Mouse (Mus musculus): ENCODE results near the gene Atp13a2. TPM values are rescaled to one million over a fixed set of nuclear protein-coding genes. Genes with fewer than 3 reads are reported as not detected.

The Atp13a2 gene
- polyA plus RNA-seq, 1 experiment from 2014 or later, result 41.8 TPM

- Histone ChIP-seq H3K4me2 (replicated peaks) (no peak overlapping the region), H3K36me3 (peaks cover 60% of the 10 kb centered on the region), H3K4me1 (peaks cover 34% of the 10 kb centered on the region), H3K4me3 (no peak overlapping the region), H3K27ac (no peak overlapping the region), H3K27me3 (no peaks in the 10 kb centered on the region), H3K9me3 (no peaks in the 10 kb centered on the region), H3K9ac (no peak overlapping the region)
- 63% methylated on average over 9 of the region's 9 CpGs for WGBS
- no peak for ATAC-seq (ENCODE audit: low FRiP score, low read depth)
Measured at GRCm38 (mm10) chr4:141024052-141024451, 37.4 kb downstream of the Atp13a2 start.

GRCm38 (mm10) chr4:141024992-141025391 is 38.3 kb downstream of the Atp13a2 start:
- Histone ChIP-seq H3K27ac (no peak overlapping the region), H3K9ac (no peak overlapping the region), H3K4me2 (replicated peaks) (no peak overlapping the region), H3K4me1 (peaks cover 25% of the 10 kb centered on the region), H3K9me3 (no peaks in the 10 kb centered on the region), H3K27me3 (no peaks in the 10 kb centered on the region), H3K4me3 (no peak overlapping the region), H3K36me3 (peaks cover 68% of the 10 kb centered on the region)
- WGBS, result 80% methylated on average over 23 of the region's 27 CpGs
- no peak for ATAC-seq (ENCODE audit: low FRiP score, low read depth)

- no peak for ATAC-seq (ENCODE audit: low FRiP score, low read depth)
- H3K4me1 ChIP-seq, result 0 out of 2 replicates have a peak, but pooled peaks cover 8% of the 10 kb centered on the region
- H3K9ac ChIP-seq, result no peak overlapping the region
- H3K4me2 ChIP-seq (replicated peaks), result no peak overlapping the region
- 86% methylated on average over 17 of the region's 18 CpGs for WGBS
- H3K27me3 ChIP-seq, result no peaks in the 10 kb centered on the region
- H3K27ac ChIP-seq, result no peak overlapping the region
- no peak overlapping the region for H3K4me3 ChIP-seq
- H3K36me3 ChIP-seq, result peaks cover 84% of the 10 kb centered on the region
- no peaks in the 10 kb centered on the region for H3K9me3 ChIP-seq
Measured at GRCm38 (mm10) chr4:141030541-141031206, 44.0 kb downstream of the Atp13a2 start.

GRCm38 (mm10) chr4:141031733-141032132 is 45.1 kb downstream of the Atp13a2 start:
- H3K27ac ChIP-seq, result no peak overlapping the region
- H3K4me2 ChIP-seq (replicated peaks), result no peak overlapping the region
- peak; percentile 19; the same call in 1 of the 2 replicates for ATAC-seq (ENCODE audit: low FRiP score, low read depth)
- no peaks in the 10 kb centered on the region for H3K9me3 ChIP-seq
- no peaks in the 10 kb centered on the region for H3K27me3 ChIP-seq
- 17% methylated on average over 6 of the region's 6 CpGs for WGBS
- peaks cover 86% of the 10 kb centered on the region for H3K36me3 ChIP-seq
- no peak overlapping the region for H3K9ac ChIP-seq
- H3K4me3 ChIP-seq, result no peak overlapping the region
- H3K4me1 ChIP-seq, result 0 out of 2 replicates have a peak, but pooled peaks cover 8% of the 10 kb centered on the region

- H3K27me3 ChIP-seq, result no peaks in the 10 kb centered on the region
- H3K4me3 ChIP-seq, result no peak overlapping the region
- H3K27ac ChIP-seq, result peak overlapping the region; percentile 6; the same call in 1 of the 2 replicates
- peak overlapping the region; percentile 48; the same call in 1 of the 2 replicates for H3K9ac ChIP-seq
- no peaks in the 10 kb centered on the region for H3K9me3 ChIP-seq
- H3K36me3 ChIP-seq, result peaks cover 85% of the 10 kb centered on the region
- no peak overlapping the region for H3K4me2 ChIP-seq (replicated peaks)
- ATAC-seq (ENCODE audit: low FRiP score, low read depth), result no peak
- H3K4me1 ChIP-seq, result 0 out of 2 replicates have a peak, but pooled peaks cover 8% of the 10 kb centered on the region
- WGBS, result 77% methylated on average over 27 of the region's 27 CpGs
Measured at GRCm38 (mm10) chr4:141033606-141034549, 47.2 kb downstream of the Atp13a2 start.

- no peaks in the 10 kb centered on the region for H3K27me3 ChIP-seq
- 54% methylated on average over 12 of the region's 12 CpGs for WGBS
- no peak overlapping the region for H3K9ac ChIP-seq
- H3K36me3 ChIP-seq, result peaks cover 60% of the 10 kb centered on the region
- peak; percentile 19; the same call in 1 of the 2 replicates for ATAC-seq (ENCODE audit: low FRiP score, low read depth)
- H3K27ac ChIP-seq, result no peak overlapping the region
- H3K4me2 ChIP-seq (replicated peaks), result no peak overlapping the region
- H3K4me3 ChIP-seq, result no peak overlapping the region
- no peaks in the 10 kb centered on the region for H3K9me3 ChIP-seq
- peaks cover 5% of the 10 kb centered on the region; the same call in 1 of the 2 replicates for H3K4me1 ChIP-seq
Measured at GRCm38 (mm10) chr4:141041117-141041516, 54.4 kb downstream of the Atp13a2 start.

GRCm38 (mm10) chr4:141044816-141045215 is 58.1 kb downstream of the Atp13a2 start:
- Histone ChIP-seq H3K9me3 (no peaks in the 10 kb centered on the region), H3K4me1 (peaks cover 10% of the 10 kb centered on the region; the same call in 1 of the 2 replicates), H3K27me3 (no peaks in the 10 kb centered on the region), H3K36me3 (peaks cover 61% of the 10 kb centered on the region), H3K27ac (0 out of 2 replicates have a peak overlapping the region, but pooled peaks have one; percentile 33), H3K4me3 (no peak overlapping the region), H3K9ac (no peak overlapping the region), H3K4me2 (replicated peaks) (no peak overlapping the region)
- WGBS, result 17% methylated on average over 8 of the region's 8 CpGs
- peak; percentile 69; the same call in 1 of the 2 replicates for ATAC-seq (ENCODE audit: low FRiP score, low read depth)

GRCm38 (mm10) chr4:141048810-141049475 is 62.3 kb downstream of the Atp13a2 start:
- Histone ChIP-seq H3K36me3 (peaks cover 47% of the 10 kb centered on the region), H3K4me3 (no peak overlapping the region), H3K27me3 (no peaks in the 10 kb centered on the region), H3K9me3 (no peaks in the 10 kb centered on the region), H3K27ac (no peak overlapping the region), H3K4me2 (replicated peaks) (no peak overlapping the region), H3K4me1 (peaks cover 18% of the 10 kb centered on the region), H3K9ac (no peak overlapping the region; the same call in 1 of the 2 replicates)
- 88% methylated on average over 17 of the region's 17 CpGs for WGBS
- no peak for ATAC-seq (ENCODE audit: low FRiP score, low read depth)

GRCm38 (mm10) chr4:141049476-141049835 is 62.8 kb downstream of the Atp13a2 start:
- Histone ChIP-seq H3K4me2 (replicated peaks) (no peak overlapping the region), H3K4me3 (no peak overlapping the region), H3K9ac (peak overlapping the region; percentile 9; the same call in 1 of the 2 replicates), H3K9me3 (no peaks in the 10 kb centered on the region), H3K27me3 (no peaks in the 10 kb centered on the region), H3K27ac (no peak overlapping the region), H3K4me1 (peaks cover 21% of the 10 kb centered on the region), H3K36me3 (peaks cover 51% of the 10 kb centered on the region)
- ATAC-seq (ENCODE audit: low FRiP score, low read depth), result no peak
- 46% methylated on average over 4 of the region's 4 CpGs for WGBS

- no peak overlapping the region; the same call in 1 of the 2 replicates for H3K9ac ChIP-seq
- no peak overlapping the region for H3K4me2 ChIP-seq (replicated peaks)
- no peaks in the 10 kb centered on the region for H3K27me3 ChIP-seq
- ATAC-seq (ENCODE audit: low FRiP score, low read depth), result no peak
- H3K4me3 ChIP-seq, result no peak overlapping the region
- no peak overlapping the region for H3K27ac ChIP-seq
- peaks cover 52% of the 10 kb centered on the region for H3K36me3 ChIP-seq
- H3K4me1 ChIP-seq, result peaks cover 16% of the 10 kb centered on the region
- H3K9me3 ChIP-seq, result no peaks in the 10 kb centered on the region
- WGBS, result 89% methylated on average over 12 of the region's 12 CpGs
Measured at GRCm38 (mm10) chr4:141052442-141052841, 65.8 kb downstream of the Atp13a2 start.

GRCm38 (mm10) chr4:141053138-141053537 is 66.5 kb downstream of the Atp13a2 start:
- Histone ChIP-seq H3K27ac (no peak overlapping the region), H3K36me3 (peaks cover 54% of the 10 kb centered on the region), H3K9me3 (no peaks in the 10 kb centered on the region), H3K4me3 (no peak overlapping the region), H3K9ac (peak overlapping the region; percentile 53; the same call in 1 of the 2 replicates), H3K4me2 (replicated peaks) (no peak overlapping the region), H3K27me3 (no peaks in the 10 kb centered on the region), H3K4me1 (peaks cover 16% of the 10 kb centered on the region)
- WGBS, result 61% methylated on average over 8 of the region's 8 CpGs
- ATAC-seq (ENCODE audit: low FRiP score, low read depth), result no peak
